Mouse (Mus musculus): Measurements from ENCODE around the gene Sytl3. TPM values are rescaled to one million over a fixed set of nuclear protein-coding genes. Genes with fewer than 3 reads are reported as not detected.
"Not testable (repeated sequence)": the region's sequence is repeated elsewhere in the genome, so short reads cannot be mapped to it uniquely, and the experiment has no call there.

Sytl3 gene
- polyA plus RNA-seq, 1 experiment from 2014 or later = 0.70 TPM

- not testable (repeated sequence) for H3K4me1 ChIP-seq (ENCODE audit: control insufficient read depth, insufficient read depth, low read length); H3K4me2 ChIP-seq (ENCODE audit: low read depth, low read length); H3K4me3 ChIP-seq (ENCODE audit: low read depth, low read length); DNase-seq (ENCODE audit: low spot score); H3K27me3 ChIP-seq (replicated peaks; ENCODE audit: control insufficient read depth, insufficient read depth, low read length); H3K9ac ChIP-seq (ENCODE audit: low read depth, low read length); H3K27ac ChIP-seq (replicated peaks; ENCODE audit: low read depth, low read length); H3K9me3 ChIP-seq (ENCODE audit: control insufficient read depth, low read length); H3K36me3 ChIP-seq (ENCODE audit: control insufficient read depth, insufficient read depth, low read length)
- 0 out of 2 replicates have a peak, but pooled peaks have one; percentile 18 for ATAC-seq (ENCODE audit: low read depth)
- 71% methylated on average over 12 of the region's 14 CpGs for WGBS
These were observed 18.0 kb upstream of the Sytl3 start for GRCm38 (mm10) chr17:6640771-6641429.

GRCm38 (mm10) chr17:6644210-6644609, 14.7 kb upstream of the Sytl3 start:
- not testable (repeated sequence) for H3K27me3 ChIP-seq (replicated peaks; ENCODE audit: control insufficient read depth, insufficient read depth, low read length); H3K4me3 ChIP-seq (ENCODE audit: low read depth, low read length); H3K4me1 ChIP-seq (ENCODE audit: control insufficient read depth, insufficient read depth, low read length); ATAC-seq (ENCODE audit: low read depth); DNase-seq (ENCODE audit: low spot score); H3K36me3 ChIP-seq (ENCODE audit: control insufficient read depth, insufficient read depth, low read length); H3K9ac ChIP-seq (ENCODE audit: low read depth, low read length); H3K9me3 ChIP-seq (ENCODE audit: control insufficient read depth, low read length); H3K4me2 ChIP-seq (ENCODE audit: low read depth, low read length); H3K27ac ChIP-seq (replicated peaks; ENCODE audit: low read depth, low read length)
- WGBS = 87% methylated on average over 8 of the region's 9 CpGs

DNA sequence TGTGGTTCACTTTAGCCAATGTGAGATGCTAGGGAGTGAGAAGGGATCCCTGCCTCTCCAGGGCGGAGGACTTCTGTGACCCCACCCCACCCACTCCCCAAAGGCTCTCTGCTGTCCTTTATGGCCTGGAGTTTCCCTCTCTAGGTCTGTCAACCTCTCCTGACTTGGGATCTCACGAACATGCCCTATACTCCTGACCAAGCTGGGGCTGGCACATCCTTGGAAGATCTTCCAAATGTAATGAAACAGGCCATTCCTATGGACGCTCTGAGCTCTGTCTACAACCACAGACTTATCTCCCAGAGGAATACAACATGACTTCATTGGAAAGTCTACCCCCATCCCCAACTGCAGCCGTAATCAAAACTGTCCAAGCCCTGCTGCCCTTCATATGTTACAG, 14.2 kb upstream of the Sytl3 start:
- H3K4me1 ChIP-seq (ENCODE audit: control insufficient read depth, insufficient read depth, low read length); ATAC-seq (ENCODE audit: low read depth); H3K9me3 ChIP-seq (ENCODE audit: control insufficient read depth, low read length); H3K4me2 ChIP-seq (ENCODE audit: low read depth, low read length); H3K9ac ChIP-seq (ENCODE audit: low read depth, low read length); DNase-seq (ENCODE audit: low spot score); H3K27ac ChIP-seq (replicated peaks; ENCODE audit: low read depth, low read length); H3K4me3 ChIP-seq (ENCODE audit: low read depth, low read length); H3K36me3 ChIP-seq (ENCODE audit: control insufficient read depth, insufficient read depth, low read length); H3K27me3 ChIP-seq (replicated peaks; ENCODE audit: control insufficient read depth, insufficient read depth, low read length): not testable (repeated sequence)
- 77% methylated on average over 4 of the region's 4 CpGs for WGBS

- H3K4me2 ChIP-seq (ENCODE audit: low read depth, low read length); H3K4me3 ChIP-seq (ENCODE audit: low read depth, low read length); DNase-seq (ENCODE audit: low spot score); H3K36me3 ChIP-seq (ENCODE audit: control insufficient read depth, insufficient read depth, low read length); H3K9me3 ChIP-seq (ENCODE audit: control insufficient read depth, low read length); H3K4me1 ChIP-seq (ENCODE audit: control insufficient read depth, insufficient read depth, low read length); ATAC-seq (ENCODE audit: low read depth); H3K27ac ChIP-seq (replicated peaks; ENCODE audit: low read depth, low read length); H3K27me3 ChIP-seq (replicated peaks; ENCODE audit: control insufficient read depth, insufficient read depth, low read length); H3K9ac ChIP-seq (ENCODE audit: low read depth, low read length): not testable (repeated sequence)
- 67% methylated on average over 1 of the region's 4 CpGs for WGBS
These were observed 13.2 kb upstream of the Sytl3 start for GRCm38 (mm10) chr17:6645668-6646067.

DNA sequence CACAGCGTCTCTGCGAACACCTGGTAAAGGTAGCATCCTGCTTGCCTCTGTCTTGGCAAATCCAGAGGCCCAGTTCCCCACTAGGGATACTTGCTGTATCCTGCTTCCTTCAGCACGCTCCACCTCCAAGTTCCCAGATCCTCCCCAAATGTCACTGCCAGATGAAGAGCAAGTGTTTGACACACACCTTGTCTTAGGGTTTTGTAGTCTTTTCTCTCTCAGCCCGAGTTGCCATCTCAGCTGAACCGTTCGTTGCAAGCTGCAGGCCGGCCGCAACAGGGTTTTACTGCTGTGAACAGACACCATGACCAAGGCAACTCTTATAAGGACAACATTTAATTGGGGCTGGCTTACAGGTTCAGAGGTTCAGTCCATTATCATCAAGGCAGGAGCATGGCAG, 12.1 kb upstream of the Sytl3 start:
- not testable (repeated sequence) for H3K27ac ChIP-seq (replicated peaks; ENCODE audit: low read depth, low read length); H3K4me3 ChIP-seq (ENCODE audit: low read depth, low read length); H3K4me1 ChIP-seq (ENCODE audit: control insufficient read depth, insufficient read depth, low read length); DNase-seq (ENCODE audit: low spot score); H3K4me2 ChIP-seq (ENCODE audit: low read depth, low read length); H3K36me3 ChIP-seq (ENCODE audit: control insufficient read depth, insufficient read depth, low read length); ATAC-seq (ENCODE audit: low read depth); H3K9me3 ChIP-seq (ENCODE audit: control insufficient read depth, low read length); H3K9ac ChIP-seq (ENCODE audit: low read depth, low read length); H3K27me3 ChIP-seq (replicated peaks; ENCODE audit: control insufficient read depth, insufficient read depth, low read length)
- WGBS = 100% methylated on average over 5 of the region's 8 CpGs

- not testable (repeated sequence) for H3K4me3 ChIP-seq (ENCODE audit: low read depth, low read length); H3K4me1 ChIP-seq (ENCODE audit: control insufficient read depth, insufficient read depth, low read length); DNase-seq (ENCODE audit: low spot score); H3K27ac ChIP-seq (replicated peaks; ENCODE audit: low read depth, low read length); H3K4me2 ChIP-seq (ENCODE audit: low read depth, low read length); H3K9me3 ChIP-seq (ENCODE audit: control insufficient read depth, low read length); H3K27me3 ChIP-seq (replicated peaks; ENCODE audit: control insufficient read depth, insufficient read depth, low read length); H3K36me3 ChIP-seq (ENCODE audit: control insufficient read depth, insufficient read depth, low read length); H3K9ac ChIP-seq (ENCODE audit: low read depth, low read length); ATAC-seq (ENCODE audit: low read depth)
- 92% methylated on average over 3 of the region's 3 CpGs for WGBS
These were observed 11.4 kb upstream of the Sytl3 start for GRCm38 (mm10) chr17:6647452-6647851.

GRCm38 (mm10) chr17:6650904-6651565, 7.9 kb upstream of the Sytl3 start:
- DNase-seq (ENCODE audit: low spot score); H3K36me3 ChIP-seq (ENCODE audit: control insufficient read depth, insufficient read depth, low read length); H3K9ac ChIP-seq (ENCODE audit: low read depth, low read length); H3K4me1 ChIP-seq (ENCODE audit: control insufficient read depth, insufficient read depth, low read length); H3K27me3 ChIP-seq (replicated peaks; ENCODE audit: control insufficient read depth, insufficient read depth, low read length); H3K27ac ChIP-seq (replicated peaks; ENCODE audit: low read depth, low read length); ATAC-seq (ENCODE audit: low read depth); H3K4me2 ChIP-seq (ENCODE audit: low read depth, low read length); H3K9me3 ChIP-seq (ENCODE audit: control insufficient read depth, low read length); H3K4me3 ChIP-seq (ENCODE audit: low read depth, low read length): not testable (repeated sequence)
- WGBS = 72% methylated on average over 3 of the region's 7 CpGs

- H3K9ac ChIP-seq (ENCODE audit: low read depth, low read length); H3K27ac ChIP-seq (replicated peaks; ENCODE audit: low read depth, low read length); ATAC-seq (ENCODE audit: low read depth); H3K4me2 ChIP-seq (ENCODE audit: low read depth, low read length); H3K27me3 ChIP-seq (replicated peaks; ENCODE audit: control insufficient read depth, insufficient read depth, low read length); H3K9me3 ChIP-seq (ENCODE audit: control insufficient read depth, low read length); H3K4me1 ChIP-seq (ENCODE audit: control insufficient read depth, insufficient read depth, low read length); DNase-seq (ENCODE audit: low spot score); H3K36me3 ChIP-seq (ENCODE audit: control insufficient read depth, insufficient read depth, low read length); H3K4me3 ChIP-seq (ENCODE audit: low read depth, low read length): not testable (repeated sequence)
- WGBS = 79% methylated on average over 4 of the region's 5 CpGs
These were observed 5.4 kb upstream of the Sytl3 start for GRCm38 (mm10) chr17:6653341-6653946.
